Mouse (Mus musculus) embryonic fibroblast, embryonic 13.5 days (primary cell): Measurements from ENCODE around the gene Gm28035. TPM values are rescaled to one million over a fixed set of nuclear protein-coding genes. Genes with fewer than 3 reads are reported as not detected.
A peak's percentile ranks its signal among the peaks of the same experiment; 100 is the strongest.

Source experiments
- H3K27ac ChIP-seq: 2 replicates; pipeline ENCODE4 v1.5.1; 2012; ENCODE audit warnings: low read length, control low read depth, inconsistent platforms; ENCODE audit not compliant: insufficient read depth
- H3K4me1 ChIP-seq: 2 replicates; pipeline ENCODE4 v1.6.1; 2011; ENCODE audit warnings: low read length; ENCODE audit not compliant: control insufficient read depth, insufficient read depth
- H3K4me3 ChIP-seq: 2 replicates; pipeline ENCODE4 v1.5.1; 2011; ENCODE audit warnings: mild to moderate bottlenecking, control low read depth, low read length; ENCODE audit not compliant: insufficient read depth
- CTCF ChIP-seq: IDR thresholded peaks from 2 replicates; pipeline ENCODE4 v1.5.1; 2011; ENCODE audit warnings: mild to moderate bottlenecking, control low read depth, low read length, moderate library complexity, borderline replicate concordance; ENCODE audit not compliant: insufficient read depth
- POLR2A ChIP-seq: IDR thresholded peaks from 2 replicates; pipeline ENCODE4 v1.6.1; 2011; ENCODE audit warnings: low read depth, mild to moderate bottlenecking, control low read depth, low read length, moderate library complexity
- polyA plus RNA-seq: library from polyadenylated mRNA; stranded (reverse); fragments of >200 nt; gene quantifications from 2 replicates; pipeline ENCODE4 v1.2.4, GENCODE M21; 2011; ENCODE audit warnings: low read depth; ENCODE audit not compliant: missing spikeins, insufficient read length

The Gm28035 gene
- polyA plus RNA-seq, 1 experiment = 5.8 TPM

DNA sequence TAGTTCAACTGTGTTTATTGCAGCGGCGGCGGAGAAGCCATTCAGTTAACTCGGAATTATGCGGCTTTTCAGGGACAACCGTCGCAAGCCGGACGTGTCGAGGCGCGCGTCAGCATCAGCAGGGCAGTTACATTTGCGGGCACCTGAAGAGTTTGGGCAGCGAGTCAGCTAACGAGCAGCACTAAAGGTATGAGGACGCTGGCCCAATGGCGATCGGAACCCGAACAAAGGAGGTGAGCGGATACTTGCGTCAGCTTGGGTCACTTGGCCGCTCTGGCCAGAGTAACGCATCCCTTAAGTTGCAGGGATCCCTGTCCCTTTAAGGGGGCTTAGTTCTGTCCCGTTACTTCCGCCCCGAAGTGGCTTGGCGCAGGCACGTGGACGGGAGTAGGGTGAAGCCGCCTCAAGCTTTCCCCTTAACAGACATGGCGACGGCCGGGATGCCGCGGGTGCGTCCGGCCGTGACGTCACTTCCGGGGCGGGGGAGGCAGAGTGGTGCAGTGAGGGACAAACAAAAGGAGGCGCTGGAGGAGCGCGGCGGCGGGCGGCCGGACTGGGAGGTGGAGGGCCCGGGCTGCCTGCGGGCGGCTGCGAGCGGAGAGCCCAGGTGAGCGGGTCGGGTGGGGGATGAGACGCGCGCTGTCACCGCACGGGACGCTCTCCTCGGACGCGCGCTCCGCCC lies 3.0 kb upstream of the Gm28035 start, which contains the start of gene Lrrc8a:
Lrrc8a (plus strand) TSS at position 517 of the 682 bp plus-strand sequence.
- H3K4me3 ChIP-seq = peak within 1 kb of the TSS; percentile 57
- no peaks in the 10 kb centered on the region for H3K4me1 ChIP-seq
- TF ChIP-seq POLR2A = peak; percentile 80
- TF ChIP-seq CTCF = no peak
- peak within 1 kb of the TSS; percentile 55 for H3K27ac ChIP-seq

DNA sequence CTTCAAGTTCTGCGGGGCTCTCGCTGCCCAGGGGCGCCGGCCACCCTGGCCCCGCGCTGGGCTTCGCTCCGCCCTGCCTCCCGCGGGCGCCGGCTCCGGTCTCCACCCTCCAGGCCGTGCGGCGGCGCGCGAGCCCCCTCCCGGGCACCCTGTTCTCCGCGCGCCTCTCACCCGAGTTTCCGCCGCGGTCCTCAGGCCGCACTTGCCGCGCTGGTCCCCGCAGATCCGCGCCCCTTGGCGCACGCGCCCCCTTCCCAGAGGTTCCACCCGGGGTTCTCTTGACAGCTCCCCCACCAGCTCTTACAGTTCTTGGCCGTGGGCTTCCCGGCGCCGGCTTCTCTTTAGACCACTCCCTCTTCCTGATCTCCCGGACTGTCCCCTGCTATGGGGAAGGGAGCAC lies 2.5 kb upstream of the Gm28035 start:
- H3K27ac ChIP-seq = peak overlapping the region; percentile 24
- TF ChIP-seq CTCF (no peak), POLR2A (no peak; the same call in 1 of the 2 replicates)
- peak overlapping the region; percentile 57 for H3K4me3 ChIP-seq
- 0 out of 2 replicates have a peak, but pooled peaks cover 4% of the 10 kb centered on the region for H3K4me1 ChIP-seq

DNA sequence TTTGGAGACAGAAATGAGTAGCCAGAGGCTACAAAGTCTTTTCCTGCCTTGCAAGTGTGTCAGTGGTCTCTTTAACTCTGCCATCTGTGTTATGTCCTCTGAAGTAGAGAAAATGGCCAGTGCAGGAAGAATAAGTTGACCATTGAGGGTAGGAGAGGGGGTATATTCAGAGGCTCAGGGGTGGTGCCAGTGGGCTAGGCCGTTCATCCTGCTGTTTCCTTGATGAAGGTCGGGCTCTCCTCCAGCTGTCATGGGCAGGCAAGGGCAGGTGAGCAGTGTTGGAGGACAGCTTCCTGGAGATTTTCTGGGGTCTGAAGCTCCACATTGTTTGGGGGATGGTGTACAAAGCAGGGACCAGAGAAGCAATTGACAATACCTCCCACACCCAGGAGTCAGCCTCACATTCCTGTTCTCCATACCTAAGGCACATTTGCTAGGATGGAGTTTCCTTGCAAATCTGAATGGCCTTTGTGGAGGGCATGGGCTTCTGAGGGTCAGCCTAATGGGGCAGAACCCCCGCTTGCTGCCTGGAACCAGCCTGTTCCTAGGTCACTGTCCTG lies 1.4 kb upstream of the Gm28035 start:
- no peak overlapping the region for H3K27ac ChIP-seq
- H3K4me1 ChIP-seq = 0 out of 2 replicates have a peak, but pooled peaks cover 4% of the 10 kb centered on the region
- peak overlapping the region; percentile 57 for H3K4me3 ChIP-seq
- TF ChIP-seq CTCF (no peak), POLR2A (no peak)

DNA sequence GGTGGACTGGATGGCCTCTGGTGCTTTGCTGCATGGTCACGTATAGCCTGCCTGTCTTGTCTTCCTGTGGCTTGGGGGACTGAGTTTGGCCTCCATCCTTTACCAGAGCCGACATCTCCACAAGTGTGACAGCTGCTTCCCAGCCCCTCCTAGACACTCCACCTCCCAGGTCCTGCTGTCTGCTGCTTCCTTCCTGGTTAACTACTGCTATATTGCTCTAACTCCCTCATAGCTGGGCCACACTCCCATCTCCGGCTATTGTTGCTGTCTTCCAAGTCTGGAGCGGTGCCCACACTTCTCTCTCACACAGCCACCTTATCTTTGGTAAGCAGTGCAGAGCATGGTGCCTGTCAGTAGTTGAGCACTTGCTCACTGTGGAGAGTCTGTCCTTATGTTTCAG lies 590 bp upstream of the Gm28035 start:
- H3K4me3 ChIP-seq = no peak overlapping the region
- peaks cover 6% of the 10 kb centered on the region; the same call in 1 of the 2 replicates for H3K4me1 ChIP-seq
- TF ChIP-seq CTCF (no peak), POLR2A (no peak)
- H3K27ac ChIP-seq = no peak overlapping the region

DNA sequence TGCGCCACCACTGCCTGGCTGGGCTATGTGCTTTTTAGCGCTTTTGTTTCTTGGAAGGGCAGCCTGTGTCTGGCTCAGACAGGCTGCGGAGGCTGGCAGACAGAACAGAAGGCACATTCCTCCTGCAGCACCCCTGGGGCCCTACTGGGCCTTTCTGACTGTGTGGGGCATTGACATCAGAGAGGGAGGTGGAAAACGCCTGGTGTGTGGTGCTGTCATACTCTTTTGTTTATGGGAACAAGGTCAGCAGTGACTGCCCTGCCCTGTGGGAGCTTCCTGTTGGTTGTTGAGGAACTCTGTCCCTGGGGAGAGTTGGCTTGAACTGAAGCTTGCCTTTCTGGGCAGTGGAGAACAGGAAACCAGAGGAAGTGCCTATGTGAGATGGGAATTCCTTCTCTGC lies 2.1 kb downstream of the Gm28035 start:
- Histone ChIP-seq H3K27ac (no peak overlapping the region), H3K4me3 (no peak overlapping the region), H3K4me1 (peaks cover 6% of the 10 kb centered on the region; the same call in 1 of the 2 replicates)
- TF ChIP-seq CTCF (no peak), POLR2A (no peak)

DNA sequence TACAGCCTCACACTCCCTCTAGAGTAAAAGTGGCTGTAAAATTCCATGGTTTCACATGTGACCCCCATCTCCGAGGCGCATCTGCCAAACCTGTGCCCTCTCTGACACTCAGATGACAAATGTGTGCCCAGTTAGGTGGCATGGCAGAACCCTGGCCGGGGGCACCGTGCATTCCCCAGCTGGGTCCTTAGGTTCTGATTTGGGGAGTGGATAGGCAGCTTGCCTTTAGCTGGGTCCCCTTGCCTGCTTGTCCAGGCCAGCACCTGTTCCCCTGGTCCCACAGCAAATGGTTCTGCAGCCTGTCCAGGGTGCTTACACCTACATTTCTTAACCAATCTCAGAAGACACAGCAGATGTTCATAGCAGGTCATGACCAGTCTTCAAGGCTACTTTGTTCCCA lies 3.0 kb downstream of the Gm28035 start:
- H3K4me1 ChIP-seq = peaks cover 6% of the 10 kb centered on the region; the same call in 1 of the 2 replicates
- no peak overlapping the region for H3K27ac ChIP-seq
- no peak overlapping the region for H3K4me3 ChIP-seq
- TF ChIP-seq POLR2A (no peak), CTCF (no peak)

DNA sequence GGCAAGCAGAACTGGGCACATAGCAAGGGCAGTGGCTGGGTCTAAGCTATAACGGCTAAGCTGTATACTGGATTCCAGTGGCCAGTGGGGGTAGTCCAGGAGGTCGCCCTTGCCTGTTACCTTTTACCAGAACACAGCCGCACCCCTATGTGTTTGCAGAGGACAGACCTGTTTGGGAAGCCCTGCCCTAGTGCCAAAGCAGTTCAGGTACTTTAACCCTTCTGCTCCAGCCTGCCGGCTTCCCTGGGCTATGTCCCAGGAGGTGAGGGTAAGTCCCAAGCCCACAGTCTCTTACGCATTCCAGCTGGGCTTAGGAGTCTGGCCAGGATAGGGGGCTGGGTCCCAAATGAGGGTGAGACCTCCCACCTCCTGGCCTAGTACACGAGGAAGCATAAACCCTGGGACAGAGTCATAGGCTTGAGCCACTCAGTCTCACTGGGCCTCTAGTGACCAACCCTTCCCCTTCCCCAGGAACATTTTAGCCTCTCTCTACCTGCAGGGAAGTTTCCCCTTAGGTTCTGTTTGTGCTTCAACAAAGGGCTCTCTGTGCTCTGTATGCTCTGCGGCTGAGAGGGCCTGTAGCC lies 4.3 kb downstream of the Gm28035 start:
- Histone ChIP-seq H3K27ac (no peak overlapping the region), H3K4me3 (no peak overlapping the region), H3K4me1 (peaks cover 6% of the 10 kb centered on the region; the same call in 1 of the 2 replicates)
- TF ChIP-seq CTCF (no peak), POLR2A (no peak)

DNA sequence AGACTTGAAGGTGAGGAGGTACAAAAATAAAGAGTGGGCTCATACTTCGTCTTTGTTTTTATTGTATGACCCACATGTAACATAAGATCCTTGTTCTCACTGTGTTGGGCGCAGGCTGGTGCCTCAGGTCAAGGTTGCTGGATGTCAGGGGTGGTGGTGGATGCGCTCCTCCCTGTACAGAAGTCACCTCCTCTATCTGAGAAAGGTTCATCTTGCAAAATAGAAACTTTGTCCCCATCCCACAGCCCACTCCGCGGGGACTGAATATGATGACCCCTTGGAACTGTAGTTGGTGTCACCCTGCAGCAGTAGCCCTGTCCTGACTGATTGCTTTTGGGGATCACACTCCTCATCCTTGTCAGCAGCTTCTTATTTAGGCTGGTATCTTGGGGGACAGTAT lies 6.7 kb downstream of the Gm28035 start:
- H3K27ac ChIP-seq = no peak overlapping the region
- no peak for TF ChIP-seq POLR2A
- peaks cover 16% of the 10 kb centered on the region for H3K4me1 ChIP-seq
- H3K4me3 ChIP-seq = no peak overlapping the region

DNA sequence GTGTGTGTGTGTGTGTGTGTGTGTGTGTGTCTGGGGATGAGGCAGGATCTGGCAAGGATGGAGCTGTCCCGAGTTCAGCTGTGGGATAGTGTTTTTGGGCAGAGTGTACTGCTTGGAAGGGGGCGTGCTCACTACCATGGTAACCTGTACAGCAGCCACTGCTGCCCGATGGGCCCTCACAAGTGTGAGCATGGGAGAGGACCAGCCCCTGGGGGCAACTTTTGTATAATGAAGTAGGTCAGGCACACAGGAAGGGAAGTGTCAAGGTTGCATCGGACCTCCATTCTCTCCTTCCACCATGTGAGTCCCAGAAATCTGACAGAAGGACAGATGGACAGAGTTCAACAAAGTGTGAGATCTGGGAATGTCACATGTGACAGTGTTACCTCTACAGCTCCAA lies 7.3 kb downstream of the Gm28035 start:
- Histone ChIP-seq H3K4me3 (no peak overlapping the region), H3K27ac (no peak overlapping the region), H3K4me1 (peaks cover 16% of the 10 kb centered on the region)
- no peak for TF ChIP-seq POLR2A
- TF ChIP-seq CTCF = no peak

DNA sequence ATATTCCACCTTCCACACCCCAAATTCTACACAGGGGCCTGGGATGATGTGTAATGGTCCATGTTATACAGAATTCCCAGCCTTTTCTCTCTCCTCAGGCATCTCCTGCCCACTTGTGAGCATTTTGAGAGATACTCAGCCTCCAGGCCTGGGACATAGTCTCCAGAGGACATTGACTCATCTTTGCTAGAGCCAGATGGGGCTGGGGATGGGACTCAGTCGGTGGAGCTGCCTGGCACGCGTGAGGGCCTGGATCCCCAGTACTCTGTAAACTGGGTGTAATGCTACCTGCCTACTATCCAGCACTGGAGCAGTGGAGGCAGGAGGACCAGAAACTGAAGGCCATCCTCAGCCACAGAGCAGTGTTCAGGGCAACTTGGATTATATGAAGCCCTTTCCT lies 8.8 kb downstream of the Gm28035 start:
- TF ChIP-seq POLR2A (no peak), CTCF (no peak)
- Histone ChIP-seq H3K4me3 (no peak overlapping the region), H3K27ac (no peak overlapping the region), H3K4me1 (peaks cover 15% of the 10 kb centered on the region)
